Mouse (Mus musculus) embryo, embryonic 10 days (tissue): ENCODE results near the gene Spint4.

Source experiments
- DNase-seq: peaks from one replicate; pipeline ENCODE4 v3.0.0-alpha.2; 2015; ENCODE audit warnings: low spot score

Gene Spint4

DNA sequence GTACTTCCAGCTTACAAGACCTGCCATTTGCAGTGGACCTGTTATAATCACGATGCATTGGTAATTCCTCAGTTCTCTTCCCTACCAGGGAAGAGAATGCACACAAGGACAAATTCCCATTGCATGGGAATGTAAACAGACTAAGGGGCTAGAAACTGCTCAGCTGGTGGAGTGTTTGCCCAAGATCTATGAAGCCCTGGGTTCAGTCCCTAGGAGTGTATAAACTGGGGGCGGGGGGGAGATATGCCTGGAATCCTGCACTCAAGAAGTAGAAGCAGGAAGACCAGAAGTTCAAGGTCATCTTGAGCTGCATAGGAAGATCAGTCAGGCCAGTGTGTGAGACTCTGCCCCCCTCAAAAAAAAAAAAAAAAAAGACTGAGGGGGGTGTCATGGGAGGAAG, 35.0 kb downstream of the Spint4 start:
- no peak for DNase-seq

DNA sequence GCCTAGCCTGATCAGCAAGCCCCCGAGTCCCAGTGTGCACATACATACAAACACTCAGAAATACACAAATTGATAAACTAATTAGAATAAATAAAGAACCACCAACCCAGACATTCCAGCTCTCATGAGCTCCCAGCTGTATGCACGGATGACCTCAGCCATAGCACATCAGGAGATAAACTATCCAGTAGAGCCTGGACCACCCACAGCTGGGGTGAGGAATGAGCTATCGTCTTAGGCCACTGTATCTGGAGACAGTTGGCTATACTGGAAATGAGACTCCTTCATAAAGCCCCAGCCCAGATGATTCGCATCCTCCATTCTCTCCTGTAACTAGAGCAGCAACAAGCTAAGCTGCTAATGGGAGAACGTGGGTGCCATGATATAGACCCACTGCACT, 36.5 kb downstream of the Spint4 start:
- no peak for DNase-seq

DNA sequence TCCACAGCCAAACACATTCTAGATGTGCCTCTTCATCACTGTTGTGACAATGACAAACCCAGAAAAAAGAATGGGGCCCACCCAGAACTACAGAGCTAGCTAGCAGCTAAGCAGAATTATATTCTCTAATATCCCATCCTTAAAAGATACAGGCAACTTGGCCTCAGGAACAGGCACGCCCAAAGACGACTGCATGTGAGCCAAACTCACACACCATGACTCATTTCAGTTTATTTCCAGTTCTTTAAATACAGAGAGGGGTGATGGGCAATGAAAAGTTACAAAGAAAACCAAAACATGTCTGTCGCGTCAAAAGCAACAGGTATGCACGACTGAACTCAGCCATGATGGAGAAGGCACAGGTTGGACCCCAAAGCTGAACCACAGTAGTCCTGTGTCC, 37.1 kb downstream of the Spint4 start:
- no peak for DNase-seq

DNA sequence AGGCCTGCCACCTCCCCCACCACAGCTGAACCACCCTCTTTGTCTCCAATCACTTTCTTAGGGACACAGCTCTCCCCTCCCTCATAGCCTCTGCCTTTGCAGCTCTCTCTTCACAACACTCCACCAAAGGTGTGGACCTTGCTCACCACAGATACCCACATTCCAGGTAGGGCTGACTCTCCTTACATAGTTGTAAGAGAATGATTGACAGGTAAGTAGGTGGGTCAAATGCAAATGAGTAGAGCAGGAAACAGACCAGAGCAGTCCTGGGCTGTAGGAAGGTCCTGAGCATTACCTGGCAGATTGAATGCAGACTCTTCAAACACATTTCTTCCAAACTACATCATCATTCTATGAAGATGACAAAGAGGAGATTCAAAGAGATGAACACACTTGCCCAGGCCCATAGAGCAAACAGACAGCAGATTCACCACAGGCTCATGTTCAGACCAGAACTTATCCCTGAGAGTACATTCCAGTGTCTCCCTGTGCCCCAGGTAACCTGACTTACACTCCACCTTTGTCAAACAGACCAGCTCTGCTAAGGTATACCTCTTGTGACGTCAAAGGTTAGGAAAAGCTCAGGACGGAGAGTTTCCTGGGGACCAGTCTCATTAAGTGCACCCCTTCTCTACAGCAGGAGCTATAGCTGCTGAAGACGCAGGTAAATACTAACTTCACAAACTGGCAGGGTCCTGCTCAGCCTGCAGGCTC, 39.2 kb downstream of the Spint4 start:
- DNase-seq = no peak

DNA sequence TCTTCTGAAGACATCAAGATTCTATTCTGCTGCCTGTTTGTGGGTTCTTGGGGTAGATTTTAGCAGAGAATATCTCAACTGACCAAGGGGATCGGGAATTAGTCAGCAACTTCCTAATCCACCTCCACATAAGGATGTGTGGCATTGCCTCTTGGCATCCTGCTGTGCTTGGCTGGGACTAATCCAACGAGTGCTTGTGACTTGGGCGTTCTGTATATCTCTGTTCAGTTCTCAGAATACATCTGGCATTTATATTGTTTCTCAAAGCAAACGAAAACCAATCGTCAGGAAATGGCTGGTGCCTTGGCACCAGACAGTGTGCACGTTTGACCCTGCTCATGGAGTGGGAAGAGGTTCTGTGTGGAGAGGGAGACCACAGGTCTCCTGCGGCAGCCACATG, 41.6 kb downstream of the Spint4 start:
- DNase-seq = no peak

DNA sequence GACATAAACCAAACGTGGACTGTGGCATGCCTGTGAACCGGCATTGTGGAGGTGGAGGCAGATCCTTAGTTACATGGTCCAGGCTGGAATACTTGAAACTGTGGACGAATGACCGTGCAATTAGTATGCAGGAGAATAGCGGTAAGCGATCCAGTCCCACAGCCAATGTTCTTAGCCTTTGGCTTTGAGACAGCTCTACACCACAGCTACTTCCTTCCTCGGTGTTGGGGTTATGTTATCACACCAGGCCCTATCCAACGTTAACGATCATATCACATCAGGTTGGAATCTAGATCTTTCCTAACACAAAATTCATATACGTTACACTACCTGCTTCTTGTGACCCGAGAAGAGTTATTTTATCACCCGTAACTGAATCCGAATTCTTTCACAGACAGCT, 46.7 kb downstream of the Spint4 start:
- no peak for DNase-seq

DNA sequence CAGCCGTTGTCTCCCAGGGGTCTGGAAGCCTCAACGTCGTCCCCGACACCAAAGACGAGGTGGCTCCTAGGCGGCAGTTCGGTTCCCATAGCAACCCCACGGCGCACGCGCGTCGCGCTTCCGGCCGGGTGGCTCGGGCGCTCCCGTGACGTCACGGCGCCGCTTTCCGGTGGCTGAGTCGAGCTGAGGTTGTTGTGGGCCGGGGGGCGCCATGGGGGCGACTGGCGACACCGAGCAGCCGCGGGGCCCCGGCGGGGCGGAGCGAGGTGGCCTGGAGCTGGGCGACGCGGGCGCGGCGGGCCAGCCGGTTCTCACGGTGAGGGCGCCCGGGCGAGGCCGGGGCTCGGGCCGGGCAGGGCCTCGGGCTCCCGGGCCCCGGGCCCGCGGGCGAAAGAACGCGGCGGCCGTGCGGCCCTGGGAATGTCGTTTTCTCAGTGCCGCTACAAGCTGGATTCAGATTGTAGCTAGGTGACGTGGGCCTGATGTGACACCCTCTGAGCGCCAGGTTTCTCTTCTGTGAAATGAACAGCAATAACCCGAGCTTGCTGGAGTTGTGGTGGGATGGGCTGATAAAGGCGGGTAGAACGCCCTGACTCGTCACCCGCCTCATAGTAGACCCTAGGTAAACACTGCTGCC, 47.7 kb downstream of the Spint4 start, which contains the start of the genes Wfdc3 and Dnttip1:
Gene Wfdc3 (minus strand): TSS at position 89 of the 637 bp plus-strand sequence.
Gene Dnttip1 (plus strand): TSS at position 141 of the 637 bp plus-strand sequence.
- DNase-seq = peak; percentile 96

DNA sequence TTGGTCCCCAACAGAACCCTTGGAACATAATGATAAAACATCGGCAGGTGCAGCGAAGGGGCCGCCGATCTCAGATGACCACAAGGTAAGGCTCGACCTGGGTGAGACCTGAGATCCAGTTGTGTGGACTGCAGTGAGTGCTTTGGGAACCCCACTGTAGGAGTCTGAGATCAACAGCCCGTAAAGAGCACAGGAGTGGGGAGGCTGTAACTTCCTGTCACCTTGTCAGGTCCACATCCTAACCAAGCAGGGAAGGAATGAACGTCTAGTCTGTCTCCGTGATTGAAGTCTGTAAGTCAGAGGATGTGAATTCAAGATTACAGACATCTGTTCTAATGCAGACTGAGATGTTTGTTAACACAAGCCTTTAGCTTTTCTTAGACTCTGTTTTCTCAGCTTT, 48.4 kb downstream of the Spint4 start:
- no peak for DNase-seq

DNA sequence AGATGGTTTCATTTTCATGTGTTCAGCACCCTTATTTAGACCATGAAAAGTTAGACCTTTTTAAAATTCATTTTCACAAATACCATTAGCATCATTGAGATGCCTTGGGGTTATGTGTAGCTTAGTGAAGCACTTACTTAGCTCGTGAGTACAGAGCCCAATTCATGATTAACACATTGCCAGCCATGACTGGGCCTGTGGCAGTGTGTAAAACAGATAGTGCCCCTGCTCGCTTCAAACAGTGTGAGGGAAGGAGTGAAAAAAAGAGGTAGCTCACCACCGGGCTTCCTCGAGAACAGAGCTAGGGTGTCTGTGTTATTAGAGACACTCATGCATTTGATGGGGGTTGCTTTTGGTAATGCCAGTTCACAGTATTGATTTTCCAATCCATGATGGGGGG, 49.9 kb downstream of the Spint4 start:
- DNase-seq = no peak

DNA sequence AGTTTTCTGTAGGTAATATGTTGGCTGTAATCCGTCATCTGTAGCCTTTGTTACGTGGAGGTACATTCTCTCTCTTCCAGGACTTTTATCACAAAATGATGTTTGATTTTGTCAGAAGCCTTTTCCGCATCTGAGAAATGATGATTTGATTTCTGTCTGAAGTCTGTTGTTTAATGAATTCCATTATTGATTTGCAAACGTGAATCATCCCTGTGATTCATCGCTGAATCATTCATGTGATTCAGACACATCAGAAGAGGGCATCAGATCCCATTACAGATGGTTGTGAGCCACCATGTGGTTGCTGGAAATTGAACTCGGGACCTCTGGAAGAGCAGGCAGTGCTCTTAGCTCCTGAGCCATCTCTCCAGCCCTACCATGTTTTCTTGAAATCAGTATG, 50.7 kb downstream of the Spint4 start:
- no peak for DNase-seq
